In genomic region chr9:28285016-28285415, GRCm38 (mm10) we compare ENCODE assay signal across 16 mouse cellular contexts.
A peak's percentile ranks its signal among the peaks of the same experiment; 100 is the strongest.
DNase-seq lines count a peak whose midpoint lies in the region.
"Had no signal": no experiment of that assay in that cellular context is flagged by ENCODE, and none has a peak within 500 bp of the region (broad histone marks: within the 10 kb centered on the region; RNA-seq: fewer than 3 reads in every experiment).

No protein-coding gene starts in this region.

- H3K36me3 ChIP-seq in heart, embryonic 10.5 days, result no peaks in the 10 kb centered on the region
- H3K36me3 ChIP-seq: G1E had no signal

- H3K4me3 ChIP-seq in heart, embryonic 10.5 days, result no peak overlapping the region

- DNase-seq in heart, adult 11 months, result peak; percentile 79
- no peak for DNase-seq in heart, postnatal 25 days (ENCODE audit: low spot score)
- peak; percentile 55 for DNase-seq in heart, embryonic 10.5 days (ENCODE audit: low spot score)
- DNase-seq in heart, adult 8-10 months (ENCODE audit: low spot score), result no peak
- DNase-seq: adrenal gland, adult 2 months; adrenal gland, adult 8-10 months; adrenal gland, postnatal 10 days; adrenal gland, postnatal 14 days; adrenal gland, postnatal 25 days; adrenal gland, postnatal 36 days; B cell, adult 2 months; cerebellum, adult 11 months; cerebellum, adult 11-12 months; cerebellum, adult 18-20 months had no signal

- 83% methylated on average over 3 of the region's 3 CpGs for WGBS in heart, embryonic 10.5 days

- no peaks in the 10 kb centered on the region for H3K9me3 ChIP-seq in heart, embryonic 10.5 days

- intact Hi-C loops in heart, postnatal 25 days (cut with DNase I), result no loop called here

- no peaks in the 10 kb centered on the region for H3K27me3 ChIP-seq in heart, embryonic 10.5 days (ENCODE audit: insufficient read depth, poor library complexity, severe bottlenecking)
- H3K27me3 ChIP-seq: CH12.LX had no signal

- H3K27ac ChIP-seq in heart, embryonic 10.5 days, result no peak overlapping the region

- H3K4me1 ChIP-seq in heart, embryonic 10.5 days, result peaks cover 35% of the 10 kb centered on the region

Comparison
In these comparisons a context has a peak if more than half of its experiments do, and no peak if none do; other contexts are left out.
1. DNase-seq: peak in heart, adult 11 months (single experiment) and heart, embryonic 10.5 days (single experiment); none in heart, postnatal 25 days (single experiment) and heart, adult 8-10 months (single experiment).